Mouse (Mus musculus) forebrain, embryonic 13.5 days (tissue): Measurements from ENCODE around the gene Etnppl. TPM values are rescaled to one million over a fixed set of nuclear protein-coding genes. Genes with fewer than 3 reads are reported as not detected.

ENCODE experiments used
- ATAC-seq: fragments of 200-750 bp; cut with Nextera tagmentation; 2 replicates; pipeline ENCODE4 v1.8.0; 2017
- H3K27ac ChIP-seq: fragments of 300-500 bp; sonication (generic); 2 replicates; pipeline ENCODE4 v1.5.1; 2015; ENCODE audit warnings: inconsistent platforms, mild to moderate bottlenecking, moderate library complexity
- H3K27me3 ChIP-seq: fragments of 300-500 bp; sonication (generic); 2 replicates; pipeline ENCODE4 v1.6.1; 2015; ENCODE audit warnings: mild to moderate bottlenecking, inconsistent platforms
- H3K36me3 ChIP-seq: fragments of 300-500 bp; sonication (generic); 2 replicates; pipeline ENCODE4 v1.6.1; 2015; ENCODE audit warnings: mild to moderate bottlenecking, inconsistent platforms; ENCODE audit not compliant: poor library complexity, severe bottlenecking
- H3K4me1 ChIP-seq: fragments of 300-500 bp; sonication (generic); 2 replicates; pipeline ENCODE4 v1.6.1; 2015; ENCODE audit warnings: inconsistent platforms
- H3K4me2 ChIP-seq: fragments of 300-500 bp; sonication (generic); 2 replicates; pipeline ENCODE4 v1.6.1; 2015; ENCODE audit warnings: inconsistent platforms, mild to moderate bottlenecking, moderate library complexity
- H3K4me3 ChIP-seq: fragments of 300-500 bp; sonication (generic); 2 replicates; pipeline ENCODE4 v1.5.1; 2015; ENCODE audit warnings: mild to moderate bottlenecking, inconsistent platforms
- H3K9ac ChIP-seq: fragments of 300-500 bp; sonication (generic); 2 replicates; pipeline ENCODE4 v1.6.1; 2015; ENCODE audit warnings: mild to moderate bottlenecking, inconsistent platforms
- H3K9me3 ChIP-seq: fragments of 300-500 bp; sonication (generic); replicated peaks from 2 replicates; pipeline ENCODE4 v1.6.1; 2016; ENCODE audit warnings: inconsistent platforms
- WGBS: fragments of 180-500 bp; shearing (Covaris S2); methylation state at CpG from one replicate; pipeline ENCODE4 v1.1.7; 2015; 5-methylcytosine and 5-hydroxymethylcytosine counted together
- polyA plus RNA-seq: library from polyadenylated mRNA; unstranded; fragments of >200 nt; fragmentation: Nextera tagmentation; extraction: Ambion mirVana; gene quantifications from 2 replicates; pipeline ENCODE4 v1.2.1, GENCODE M21; 2015

Gene Etnppl
- polyA plus RNA-seq, result not detected in 2 replicates

- Histone ChIP-seq H3K4me2 (peak within 1 kb of the TSS; percentile 51), H3K36me3 (no peaks in the 10 kb centered on the region), H3K27ac (no peak within 1 kb of the TSS), H3K9ac (0 out of 2 replicates have a peak within 1 kb of the TSS, but pooled peaks have one; percentile 21), H3K4me1 (peaks cover 16% of the 10 kb centered on the region), H3K27me3 (peaks cover 3% of the 10 kb centered on the region; the same call in 1 of the 2 replicates), H3K4me3 (no peak within 1 kb of the TSS), H3K9me3 (no peaks in the 10 kb centered on the region)
- peak; percentile 36; the same call in 1 of the 2 replicates for ATAC-seq
- WGBS, result 5% methylated on average over 10 of the region's 10 CpGs
These were observed at the start of gene Etnppl for GRCm38 (mm10) chr3:130617439-130617898. Gene Etnppl, plus strand, starts transcription at chr3:130617448.

GRCm38 (mm10) chr3:130568331-130569095 lies 48.7 kb upstream of the Etnppl start:
- WGBS, result 83% methylated on average over 16 of the region's 16 CpGs
- no peak for ATAC-seq
- H3K36me3 ChIP-seq, result no peaks in the 10 kb centered on the region
- no peak overlapping the region for H3K9ac ChIP-seq
- no peaks in the 10 kb centered on the region for H3K4me1 ChIP-seq
- H3K27me3 ChIP-seq, result no peaks in the 10 kb centered on the region
- H3K9me3 ChIP-seq, result no peaks in the 10 kb centered on the region
- no peak overlapping the region for H3K27ac ChIP-seq
- no peak overlapping the region for H3K4me2 ChIP-seq
- no peak overlapping the region for H3K4me3 ChIP-seq

GRCm38 (mm10) chr3:130573243-130573642 lies 44.0 kb upstream of the Etnppl start:
- no peaks in the 10 kb centered on the region for H3K27me3 ChIP-seq
- no peaks in the 10 kb centered on the region for H3K36me3 ChIP-seq
- no peak overlapping the region for H3K9ac ChIP-seq
- H3K4me3 ChIP-seq, result no peak overlapping the region
- H3K4me2 ChIP-seq, result no peak overlapping the region
- no peaks in the 10 kb centered on the region for H3K9me3 ChIP-seq
- WGBS, result 72% methylated on average over 5 of the region's 5 CpGs
- ATAC-seq, result no peak
- no peaks in the 10 kb centered on the region for H3K4me1 ChIP-seq
- H3K27ac ChIP-seq, result no peak overlapping the region

- no peaks in the 10 kb centered on the region for H3K36me3 ChIP-seq
- H3K4me1 ChIP-seq, result no peaks in the 10 kb centered on the region
- no peaks in the 10 kb centered on the region for H3K27me3 ChIP-seq
- no peaks in the 10 kb centered on the region for H3K9me3 ChIP-seq
- H3K4me2 ChIP-seq, result no peak overlapping the region
- WGBS, result 26% methylated on average over 5 of the region's 5 CpGs
- H3K27ac ChIP-seq, result no peak overlapping the region
- no peak overlapping the region for H3K4me3 ChIP-seq
- no peak overlapping the region for H3K9ac ChIP-seq
- ATAC-seq, result 0 out of 2 replicates have a peak, but pooled peaks have one; percentile 24
These were observed 42.6 kb upstream of the Etnppl start for GRCm38 (mm10) chr3:130574652-130575051.

- Histone ChIP-seq H3K4me3 (no peak overlapping the region), H3K36me3 (no peaks in the 10 kb centered on the region), H3K27me3 (no peaks in the 10 kb centered on the region), H3K9ac (no peak overlapping the region), H3K27ac (no peak overlapping the region), H3K4me1 (no peaks in the 10 kb centered on the region), H3K4me2 (no peak overlapping the region), H3K9me3 (no peaks in the 10 kb centered on the region)
- 55% methylated on average over 6 of the region's 6 CpGs for WGBS
- ATAC-seq, result no peak
These were observed 40.6 kb upstream of the Etnppl start for GRCm38 (mm10) chr3:130576683-130577082.

GRCm38 (mm10) chr3:130579501-130579900 lies 37.7 kb upstream of the Etnppl start:
- Histone ChIP-seq H3K27me3 (no peaks in the 10 kb centered on the region), H3K36me3 (no peaks in the 10 kb centered on the region), H3K9ac (no peak overlapping the region), H3K4me3 (no peak overlapping the region), H3K9me3 (no peaks in the 10 kb centered on the region), H3K4me1 (no peaks in the 10 kb centered on the region), H3K27ac (no peak overlapping the region), H3K4me2 (no peak overlapping the region)
- no peak for ATAC-seq
- WGBS, result 72% methylated on average over 17 of the region's 17 CpGs

GRCm38 (mm10) chr3:130581577-130581976 lies 35.7 kb upstream of the Etnppl start:
- Histone ChIP-seq H3K36me3 (no peaks in the 10 kb centered on the region), H3K4me2 (no peak overlapping the region), H3K9me3 (no peaks in the 10 kb centered on the region), H3K9ac (no peak overlapping the region), H3K4me1 (no peaks in the 10 kb centered on the region), H3K27ac (no peak overlapping the region), H3K27me3 (no peaks in the 10 kb centered on the region), H3K4me3 (no peak overlapping the region)
- ATAC-seq, result no peak
- WGBS, result 70% methylated on average over 2 of the region's 2 CpGs

- H3K36me3 ChIP-seq, result no peaks in the 10 kb centered on the region
- H3K4me2 ChIP-seq, result no peak overlapping the region
- no peak for ATAC-seq
- H3K27me3 ChIP-seq, result no peaks in the 10 kb centered on the region
- no peak overlapping the region for H3K27ac ChIP-seq
- no peak overlapping the region for H3K9ac ChIP-seq
- no peaks in the 10 kb centered on the region for H3K4me1 ChIP-seq
- H3K9me3 ChIP-seq, result no peaks in the 10 kb centered on the region
- WGBS, result 77% methylated on average over 13 of the region's 13 CpGs
- no peak overlapping the region for H3K4me3 ChIP-seq
These were observed 34.2 kb upstream of the Etnppl start for GRCm38 (mm10) chr3:130582903-130583664.

- Histone ChIP-seq H3K9ac (no peak overlapping the region), H3K9me3 (no peaks in the 10 kb centered on the region), H3K4me2 (no peak overlapping the region), H3K4me3 (no peak overlapping the region), H3K36me3 (no peaks in the 10 kb centered on the region), H3K27ac (no peak overlapping the region), H3K4me1 (no peaks in the 10 kb centered on the region), H3K27me3 (no peaks in the 10 kb centered on the region)
- ATAC-seq, result no peak
- 68% methylated on average over 7 of the region's 7 CpGs for WGBS
These were observed 33.2 kb upstream of the Etnppl start for GRCm38 (mm10) chr3:130584007-130584406.

GRCm38 (mm10) chr3:130595050-130595449 lies 22.2 kb upstream of the Etnppl start:
- H3K9ac ChIP-seq, result no peak overlapping the region
- no peak overlapping the region for H3K4me2 ChIP-seq
- ATAC-seq, result no peak
- H3K9me3 ChIP-seq, result no peaks in the 10 kb centered on the region
- no peaks in the 10 kb centered on the region for H3K4me1 ChIP-seq
- no peaks in the 10 kb centered on the region for H3K27me3 ChIP-seq
- H3K27ac ChIP-seq, result no peak overlapping the region
- H3K36me3 ChIP-seq, result no peaks in the 10 kb centered on the region
- no peak overlapping the region for H3K4me3 ChIP-seq
- 94% methylated on average over 8 of the region's 8 CpGs for WGBS

GRCm38 (mm10) chr3:130601491-130601890 lies 15.8 kb upstream of the Etnppl start:
- H3K4me1 ChIP-seq, result no peaks in the 10 kb centered on the region
- no peak overlapping the region for H3K27ac ChIP-seq
- 84% methylated on average over 10 of the region's 10 CpGs for WGBS
- no peaks in the 10 kb centered on the region for H3K9me3 ChIP-seq
- H3K4me2 ChIP-seq, result no peak overlapping the region
- no peaks in the 10 kb centered on the region for H3K36me3 ChIP-seq
- no peak for ATAC-seq
- H3K9ac ChIP-seq, result no peak overlapping the region
- H3K27me3 ChIP-seq, result no peaks in the 10 kb centered on the region
- no peak overlapping the region for H3K4me3 ChIP-seq

GRCm38 (mm10) chr3:130607924-130608323 lies 9.3 kb upstream of the Etnppl start:
- Histone ChIP-seq H3K9ac (no peak overlapping the region), H3K4me2 (no peak overlapping the region), H3K9me3 (no peaks in the 10 kb centered on the region), H3K4me1 (no peaks in the 10 kb centered on the region), H3K36me3 (no peaks in the 10 kb centered on the region), H3K4me3 (no peak overlapping the region), H3K27me3 (no peaks in the 10 kb centered on the region), H3K27ac (no peak overlapping the region)
- no peak for ATAC-seq
- WGBS, result 88% methylated on average over 2 of the region's 2 CpGs
